Mouse (Mus musculus): Measurements from ENCODE around the gene Adgrl1. TPM values are rescaled to one million over a fixed set of nuclear protein-coding genes. Genes with fewer than 3 reads are reported as not detected.

Gene Adgrl1
- total and polyA plus RNA-seq, 3 experiments: 11.3 to 31.2 (median 18.5) TPM

DNA sequence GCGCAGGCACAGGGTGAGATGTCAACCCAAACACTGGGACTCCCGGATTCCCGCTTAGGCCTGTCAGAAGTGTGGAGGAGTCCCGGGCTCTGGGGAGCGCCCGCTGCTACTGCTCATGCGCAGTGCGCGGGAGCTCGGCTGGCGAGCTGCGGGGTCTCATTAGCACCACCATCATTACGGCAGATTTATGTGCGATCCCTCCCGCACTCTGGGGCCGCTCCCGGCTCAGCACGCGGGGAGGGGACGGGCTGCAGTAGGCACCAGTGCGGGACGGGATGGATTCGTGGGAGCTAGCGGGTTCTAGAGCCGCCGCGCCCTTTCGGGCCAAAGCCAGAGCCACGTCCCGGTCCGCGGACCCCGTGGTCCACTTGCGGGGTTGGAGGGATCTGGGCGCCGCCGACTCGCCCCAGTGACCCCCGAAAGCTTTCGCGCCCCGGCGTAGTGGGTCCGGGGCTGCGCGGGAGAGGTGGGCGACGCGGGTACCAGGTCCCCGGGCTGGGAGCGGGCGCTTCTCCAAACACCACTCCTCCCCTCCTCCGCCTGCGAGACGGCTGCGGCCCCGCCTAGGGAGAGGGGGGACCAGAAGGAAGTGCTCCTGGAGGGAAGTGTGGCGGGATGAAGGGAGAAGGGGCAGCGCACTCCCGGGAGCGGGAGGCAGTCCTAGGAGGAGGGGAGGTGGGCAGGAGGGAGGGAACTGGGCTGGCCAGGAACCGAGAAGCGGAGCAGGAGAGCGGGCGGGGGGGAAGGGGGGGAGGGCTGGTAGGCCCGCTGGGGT is 24.8 kb upstream of the Adgrl1 start:
- H3K27me3 ChIP-seq (ENCODE audit: insufficient read depth, low read length): peaks cover 49% of the 10 kb centered on the region

DNA sequence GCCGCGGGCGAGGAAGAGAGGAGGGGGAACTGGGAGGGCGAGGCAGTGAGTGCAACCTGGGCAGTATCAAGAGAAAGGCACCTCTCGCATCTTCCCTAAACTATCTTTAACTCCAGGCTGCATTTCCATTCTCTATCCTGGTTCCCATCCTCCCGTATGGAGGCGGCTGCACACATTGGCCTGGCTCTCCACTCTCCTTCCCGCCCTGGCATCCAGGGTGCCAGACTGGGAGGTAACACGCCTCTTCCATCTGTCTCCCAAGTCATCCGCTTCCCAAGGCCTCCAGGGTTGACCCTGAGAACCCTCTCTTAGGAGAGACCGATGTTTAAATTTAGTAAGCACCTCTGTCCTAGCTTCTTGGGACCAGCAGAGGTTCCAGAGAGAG is 24.3 kb upstream of the Adgrl1 start:
- Histone ChIP-seq H3K27me3 (ENCODE audit: insufficient read depth, low read length) (peaks cover 46% of the 10 kb centered on the region), H3K4me3 (ENCODE audit: low read depth, low read length) (no peak overlapping the region), H3K9me3 (replicated peaks) (peaks cover 5% of the 10 kb centered on the region), H3K4me1 (ENCODE audit: insufficient read depth, low read depth, low read length) (peaks cover 3% of the 10 kb centered on the region; the same call in 1 of the 2 replicates), H3K36me3 (replicated peaks) (no peaks in the 10 kb centered on the region)
- no peak for DNase-seq (ENCODE audit: low spot score)
- TF ChIP-seq GATA1 (IDR thresholded peaks at IDR 0.05; ENCODE audit: borderline replicate concordance, low read length) (no peak), TAL1 (conservative IDR thresholded peaks at IDR 0.05; ENCODE audit: low read depth, low read length) (no peak), CTCF (IDR thresholded peaks at IDR 0.05; ENCODE audit: low read depth, low read length) (no peak), GATA2 (IDR thresholded peaks at IDR 0.05; ENCODE audit: borderline replicate concordance, low read depth, low read length) (no peak), POLR2AphosphoS5 (IDR thresholded peaks at IDR 0.05; ENCODE audit: insufficient replicate concordance, low read depth, low read length) (no peak)
- ATAC-seq (ENCODE audit: extremely low read depth, insufficient number of reproducible peaks, low FRiP score, poor library complexity, severe bottlenecking): no peak

More for the DNA sequence above, 24.8 kb upstream of the Adgrl1 start:
- peaks cover 5% of the 10 kb centered on the region for H3K9me3 ChIP-seq (replicated peaks)
- peaks cover 3% of the 10 kb centered on the region; the same call in 1 of the 2 replicates for H3K4me1 ChIP-seq (ENCODE audit: insufficient read depth, low read depth, low read length)
- H3K4me3 ChIP-seq (ENCODE audit: low read depth, low read length): no peak overlapping the region
- ATAC-seq (ENCODE audit: extremely low read depth, insufficient number of reproducible peaks, low FRiP score, poor library complexity, severe bottlenecking) (no peak), DNase-seq (ENCODE audit: low spot score) (no peak)
- H3K36me3 ChIP-seq (replicated peaks): no peaks in the 10 kb centered on the region
- TF ChIP-seq GATA1 (IDR thresholded peaks at IDR 0.05; ENCODE audit: borderline replicate concordance, low read length) (no peak), POLR2AphosphoS5 (IDR thresholded peaks at IDR 0.05; ENCODE audit: insufficient replicate concordance, low read depth, low read length) (no peak), TAL1 (conservative IDR thresholded peaks at IDR 0.05; ENCODE audit: low read depth, low read length) (no peak), CTCF (IDR thresholded peaks at IDR 0.05; ENCODE audit: low read depth, low read length) (no peak), GATA2 (IDR thresholded peaks at IDR 0.05; ENCODE audit: borderline replicate concordance, low read depth, low read length) (no peak)

DNA sequence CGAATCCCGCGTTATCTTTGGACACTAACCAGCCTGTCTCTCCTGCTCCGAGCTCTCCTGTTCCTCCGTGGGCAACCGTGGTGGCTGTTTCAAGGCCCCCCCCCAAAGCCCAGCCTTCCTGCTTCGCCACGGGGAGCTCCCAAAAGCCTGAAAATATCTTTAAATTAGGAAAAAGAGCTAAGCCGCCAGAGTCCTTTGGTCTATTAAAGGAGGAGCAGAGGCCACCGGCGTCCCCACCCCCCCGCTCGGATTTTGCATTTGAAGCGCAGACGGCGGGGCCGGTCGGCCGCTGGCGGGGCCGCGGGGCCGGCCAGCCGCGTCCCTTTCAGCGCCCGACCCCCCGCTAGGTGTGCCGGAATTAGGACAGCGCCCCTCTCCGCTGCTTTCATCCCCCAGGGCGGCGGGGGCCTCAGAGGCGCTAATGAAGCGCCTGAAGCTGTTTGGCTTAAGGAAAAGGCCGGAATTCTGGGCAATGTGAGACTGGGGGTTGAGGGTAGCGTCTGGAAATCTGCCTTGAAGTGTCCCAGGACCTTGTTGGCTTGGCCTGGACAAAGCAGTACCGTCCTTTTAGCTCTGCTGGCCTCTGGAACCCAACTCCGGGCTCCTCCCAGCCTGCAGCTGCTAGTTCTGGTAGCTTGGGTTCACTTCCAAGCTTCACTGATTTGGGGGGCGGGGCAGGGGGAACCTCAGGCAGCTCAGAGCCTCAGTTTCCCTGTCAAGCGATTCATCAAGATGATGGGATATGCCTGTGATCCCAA is 23.6 kb upstream of the Adgrl1 start:
- Histone ChIP-seq H3K36me3 (replicated peaks) (no peaks in the 10 kb centered on the region), H3K4me1 (ENCODE audit: insufficient read depth, low read depth, low read length) (peaks cover 3% of the 10 kb centered on the region; the same call in 1 of the 2 replicates), H3K27me3 (ENCODE audit: insufficient read depth, low read length) (peaks cover 48% of the 10 kb centered on the region), H3K9me3 (replicated peaks) (peaks cover 5% of the 10 kb centered on the region), H3K4me3 (ENCODE audit: low read depth, low read length) (no peak overlapping the region)
- no peak for TF ChIP-seq TAL1 (conservative IDR thresholded peaks at IDR 0.05; ENCODE audit: low read depth, low read length)
- TF ChIP-seq CTCF (IDR thresholded peaks at IDR 0.05; ENCODE audit: low read depth, low read length): no peak
- no peak for TF ChIP-seq POLR2AphosphoS5 (IDR thresholded peaks at IDR 0.05; ENCODE audit: insufficient replicate concordance, low read depth, low read length)
- no peak for TF ChIP-seq GATA1 (IDR thresholded peaks at IDR 0.05; ENCODE audit: borderline replicate concordance, low read length)
- no peak for TF ChIP-seq GATA2 (IDR thresholded peaks at IDR 0.05; ENCODE audit: borderline replicate concordance, low read depth, low read length)
- DNase-seq (ENCODE audit: low spot score) (no peak), ATAC-seq (ENCODE audit: extremely low read depth, insufficient number of reproducible peaks, low FRiP score, poor library complexity, severe bottlenecking) (no peak)

DNA sequence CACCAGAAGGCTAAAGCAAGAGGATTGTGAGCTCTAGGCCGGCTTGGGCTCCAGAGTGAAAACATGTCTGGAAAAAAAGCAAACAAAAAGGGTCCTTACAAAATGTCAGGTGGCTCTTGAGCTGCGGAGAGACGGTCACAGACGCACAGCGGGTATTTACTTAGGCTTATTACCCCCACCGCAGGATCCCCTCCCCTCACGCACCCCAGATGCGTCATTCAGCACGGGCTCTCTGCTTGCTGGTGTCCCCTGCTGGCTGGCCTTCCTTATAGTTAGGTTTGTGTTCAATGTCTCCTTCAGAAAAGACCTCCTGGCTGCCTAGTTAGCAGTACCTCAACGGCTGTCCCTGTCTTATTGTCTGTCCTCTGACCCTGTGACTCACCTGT is 23.1 kb upstream of the Adgrl1 start:
- Histone ChIP-seq H3K27me3 (ENCODE audit: insufficient read depth, low read length) (peaks cover 44% of the 10 kb centered on the region), H3K36me3 (replicated peaks) (no peaks in the 10 kb centered on the region), H3K9me3 (replicated peaks) (peaks cover 5% of the 10 kb centered on the region; the same call in 1 of the 2 replicates), H3K4me3 (ENCODE audit: low read depth, low read length) (no peak overlapping the region), H3K4me1 (ENCODE audit: insufficient read depth, low read depth, low read length) (peaks cover 3% of the 10 kb centered on the region; the same call in 1 of the 2 replicates)
- TF ChIP-seq POLR2AphosphoS5 (IDR thresholded peaks at IDR 0.05; ENCODE audit: insufficient replicate concordance, low read depth, low read length) (no peak), TAL1 (conservative IDR thresholded peaks at IDR 0.05; ENCODE audit: low read depth, low read length) (no peak), GATA1 (IDR thresholded peaks at IDR 0.05; ENCODE audit: borderline replicate concordance, low read length) (no peak), CTCF (IDR thresholded peaks at IDR 0.05; ENCODE audit: low read depth, low read length) (no peak), GATA2 (IDR thresholded peaks at IDR 0.05; ENCODE audit: borderline replicate concordance, low read depth, low read length) (no peak)
- ATAC-seq (ENCODE audit: extremely low read depth, insufficient number of reproducible peaks, low FRiP score, poor library complexity, severe bottlenecking): no peak
- no peak for DNase-seq (ENCODE audit: low spot score)

DNA sequence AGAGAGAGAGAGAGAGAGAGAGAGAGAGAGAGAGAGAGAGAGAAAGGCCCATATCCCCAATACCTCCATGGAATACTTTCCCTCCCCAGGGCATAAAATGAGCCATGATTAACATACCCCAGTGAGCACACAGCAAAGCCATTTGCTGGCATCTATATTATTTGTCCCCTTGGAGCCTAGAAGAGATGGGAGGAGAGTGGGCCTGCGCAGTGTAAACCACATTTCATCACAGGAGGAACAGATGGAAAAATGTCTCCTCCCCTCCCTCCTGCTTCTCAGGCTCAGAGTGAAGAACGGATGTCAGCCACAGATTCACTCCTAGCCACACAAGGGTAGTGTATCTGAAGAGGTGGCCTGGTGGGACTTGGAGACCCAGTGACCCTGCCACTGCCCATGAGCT is 11.5 kb upstream of the Adgrl1 start:
- no peak for ATAC-seq (ENCODE audit: extremely low read depth, insufficient number of reproducible peaks, low FRiP score, poor library complexity, severe bottlenecking)
- no peak for TF ChIP-seq GATA1 (IDR thresholded peaks at IDR 0.05; ENCODE audit: borderline replicate concordance, low read length)
- Histone ChIP-seq H3K36me3 (replicated peaks) (no peaks in the 10 kb centered on the region), H3K27me3 (ENCODE audit: insufficient read depth, low read length) (peaks cover 46% of the 10 kb centered on the region), H3K9me3 (replicated peaks) (no peaks in the 10 kb centered on the region), H3K4me3 (ENCODE audit: low read depth, low read length) (no peak overlapping the region), H3K4me1 (ENCODE audit: insufficient read depth, low read depth, low read length) (peaks cover 9% of the 10 kb centered on the region)
- no peak for DNase-seq (ENCODE audit: low spot score)

DNA sequence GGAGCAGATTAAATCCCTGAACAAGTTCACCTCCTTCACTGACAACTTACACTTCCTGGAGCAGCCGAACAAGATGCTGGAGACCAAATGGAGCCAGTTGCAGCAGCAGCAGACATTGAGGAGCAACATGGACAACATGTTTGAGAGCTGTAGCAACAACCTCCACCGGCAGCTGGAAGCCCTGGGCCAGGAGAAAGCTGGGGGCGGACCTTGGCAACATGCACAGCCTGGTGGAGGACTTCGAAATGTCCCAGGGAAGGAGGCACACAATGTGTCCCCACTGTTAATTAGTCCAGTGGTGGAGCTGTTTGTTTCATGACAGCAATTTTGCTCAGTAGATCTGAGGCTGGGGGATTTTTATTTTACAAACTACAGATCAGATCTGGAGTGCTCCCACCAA is 7.8 kb upstream of the Adgrl1 start:
- peaks cover 3% of the 10 kb centered on the region; the same call in 1 of the 2 replicates for H3K9me3 ChIP-seq (replicated peaks)
- ATAC-seq (ENCODE audit: extremely low read depth, insufficient number of reproducible peaks, low FRiP score, poor library complexity, severe bottlenecking): no peak
- peaks cover 52% of the 10 kb centered on the region for H3K27me3 ChIP-seq (ENCODE audit: insufficient read depth, low read length)
- no peak for DNase-seq (ENCODE audit: low spot score)
- no peaks in the 10 kb centered on the region for H3K36me3 ChIP-seq (replicated peaks)
- peaks cover 23% of the 10 kb centered on the region for H3K4me1 ChIP-seq (ENCODE audit: insufficient read depth, low read depth, low read length)
- TF ChIP-seq POLR2AphosphoS5 (IDR thresholded peaks at IDR 0.05; ENCODE audit: insufficient replicate concordance, low read depth, low read length) (no peak), CTCF (IDR thresholded peaks at IDR 0.05; ENCODE audit: low read depth, low read length) (no peak), TAL1 (conservative IDR thresholded peaks at IDR 0.05; ENCODE audit: low read depth, low read length) (no peak), GATA2 (IDR thresholded peaks at IDR 0.05; ENCODE audit: borderline replicate concordance, low read depth, low read length) (no peak), GATA1 (IDR thresholded peaks at IDR 0.05; ENCODE audit: borderline replicate concordance, low read length) (no peak)
- H3K4me3 ChIP-seq (ENCODE audit: low read depth, low read length): no peak overlapping the region

Data from G1E (cell line).